ENCODE assay signal across 28 mouse cellular contexts in genomic region chr16:57346258-57346657, GRCm38 (mm10). TPM values are rescaled to one million over a fixed set of nuclear protein-coding genes. Genes with fewer than 3 reads are reported as not detected.
DNase-seq lines count a peak whose midpoint lies in the region; ATAC-seq lines count a peak whose summit lies in the region.
"Had no signal": no experiment of that assay in that cellular context is flagged by ENCODE, and none has a peak within 500 bp of the region (broad histone marks: within the 10 kb centered on the region; RNA-seq: fewer than 3 reads in every experiment).

No protein-coding gene starts in this region.

- H3K4me3 ChIP-seq in forebrain, embryonic 10.5 days = no peak overlapping the region
- H3K4me3 ChIP-seq in forebrain, embryonic 13.5 days = no peak overlapping the region
- H3K4me3 ChIP-seq in hindbrain, embryonic 10.5 days = no peak overlapping the region
- no peak overlapping the region for H3K4me3 ChIP-seq in hindbrain, embryonic 13.5 days
- no peak overlapping the region for H3K4me3 ChIP-seq in kidney, embryonic 16.5 days (ENCODE audit: low read length)
- no peak overlapping the region for H3K4me3 ChIP-seq in limb, embryonic 15.5 days
- H3K4me3 ChIP-seq: embryonic facial prominence, embryonic 13.5 days; embryonic facial prominence, embryonic 15.5 days; erythroblast, embryonic 14.5 days had no signal

- DNase-seq in forebrain, embryonic 10.5 days (ENCODE audit: extremely low spot score, low spot score) = no peak
- no peak for DNase-seq in hindbrain, embryonic 10.5 days (ENCODE audit: low spot score)
- DNase-seq in kidney, postnatal 14 days = no peak
- DNase-seq in spleen, postnatal 14 days (ENCODE audit: low spot score in 2 of 2) = no peak
- DNase-seq: adrenal gland, adult 8-10 months; adrenal gland, postnatal 14 days; adrenal gland, postnatal 36 days; B cell, adult 2 months; cerebellum, adult 11-12 months; cerebellum, adult 2 months; cerebellum, adult 9-10 months; cerebellum, postnatal 10 days; cerebellum, postnatal 25 days had no signal

- no peak for ATAC-seq in forebrain, embryonic 13.5 days
- ATAC-seq in hindbrain, embryonic 13.5 days (ENCODE audit: low FRiP score) = no peak
- ATAC-seq in kidney, embryonic 16.5 days (ENCODE audit: low FRiP score, low TSS enrichment) = peak; percentile 61; the same call in 1 of the 2 replicates
- ATAC-seq in limb, embryonic 15.5 days (ENCODE audit: insufficient number of reproducible peaks, low FRiP score, low TSS enrichment, low read depth) = no peak
- ATAC-seq: activated CD4-positive, CD25-positive, alpha-beta regulatory T cell, adult 4 months; CD4-positive, CD25-positive, alpha-beta regulatory T cell, adult 4 months; forebrain, embryonic 14.5 days; forebrain, embryonic 16.5 days; Patski had no signal

- H3K36me3 ChIP-seq in forebrain, embryonic 10.5 days (replicated peaks) = no peaks in the 10 kb centered on the region
- H3K36me3 ChIP-seq in forebrain, embryonic 13.5 days (ENCODE audit: poor library complexity, severe bottlenecking) = no peaks in the 10 kb centered on the region
- H3K36me3 ChIP-seq in hindbrain, embryonic 10.5 days = no peaks in the 10 kb centered on the region
- no peaks in the 10 kb centered on the region for H3K36me3 ChIP-seq in hindbrain, embryonic 13.5 days
- H3K36me3 ChIP-seq in kidney, embryonic 16.5 days (ENCODE audit: insufficient read depth, low read length) = no peaks in the 10 kb centered on the region
- no peaks in the 10 kb centered on the region for H3K36me3 ChIP-seq in limb, embryonic 15.5 days
- H3K36me3 ChIP-seq: embryonic facial prominence, embryonic 13.5 days; embryonic facial prominence, embryonic 15.5 days; G1E had no signal

- peaks cover 16% of the 10 kb centered on the region for H3K4me1 ChIP-seq in forebrain, embryonic 10.5 days
- no peaks in the 10 kb centered on the region for H3K4me1 ChIP-seq in forebrain, embryonic 13.5 days
- peaks cover 12% of the 10 kb centered on the region for H3K4me1 ChIP-seq in hindbrain, embryonic 10.5 days (replicated peaks)
- H3K4me1 ChIP-seq in hindbrain, embryonic 13.5 days (replicated peaks) = no peaks in the 10 kb centered on the region
- no peaks in the 10 kb centered on the region for H3K4me1 ChIP-seq in kidney, embryonic 16.5 days (ENCODE audit: insufficient read depth, low read length)
- H3K4me1 ChIP-seq in limb, embryonic 15.5 days = peaks cover 5% of the 10 kb centered on the region; the same call in 1 of the 2 replicates
- H3K4me1 ChIP-seq: embryonic facial prominence, embryonic 13.5 days; embryonic facial prominence, embryonic 15.5 days had no signal

- no peaks in the 10 kb centered on the region for H3K9me3 ChIP-seq in forebrain, embryonic 10.5 days
- no peaks in the 10 kb centered on the region; the same call in 1 of the 2 replicates for H3K9me3 ChIP-seq in forebrain, embryonic 13.5 days (replicated peaks)
- H3K9me3 ChIP-seq in hindbrain, embryonic 10.5 days = no peaks in the 10 kb centered on the region
- no peaks in the 10 kb centered on the region for H3K9me3 ChIP-seq in hindbrain, embryonic 13.5 days
- H3K9me3 ChIP-seq in kidney, embryonic 16.5 days (ENCODE audit: low read length) = no peaks in the 10 kb centered on the region
- no peaks in the 10 kb centered on the region for H3K9me3 ChIP-seq in limb, embryonic 15.5 days
- H3K9me3 ChIP-seq: embryonic facial prominence, embryonic 13.5 days; embryonic facial prominence, embryonic 15.5 days; G1E had no signal

- no peaks in the 10 kb centered on the region for H3K27me3 ChIP-seq in forebrain, embryonic 10.5 days (ENCODE audit: poor library complexity, severe bottlenecking)
- H3K27me3 ChIP-seq in forebrain, embryonic 13.5 days = no peaks in the 10 kb centered on the region
- no peaks in the 10 kb centered on the region for H3K27me3 ChIP-seq in hindbrain, embryonic 10.5 days (ENCODE audit: insufficient read depth, poor library complexity, severe bottlenecking)
- H3K27me3 ChIP-seq in hindbrain, embryonic 13.5 days = no peaks in the 10 kb centered on the region
- H3K27me3 ChIP-seq in kidney, embryonic 16.5 days (ENCODE audit: insufficient read depth, low read length) = no peaks in the 10 kb centered on the region
- H3K27me3 ChIP-seq in limb, embryonic 15.5 days = no peaks in the 10 kb centered on the region
- H3K27me3 ChIP-seq: CH12.LX; embryonic facial prominence, embryonic 13.5 days; embryonic facial prominence, embryonic 15.5 days; Patski had no signal

- WGBS in forebrain, embryonic 10.5 days = 81% methylated on average over 3 of the region's 3 CpGs
- 69% methylated on average over 3 of the region's 3 CpGs for WGBS in forebrain, embryonic 13.5 days
- WGBS in hindbrain, embryonic 10.5 days = 66% methylated on average over 3 of the region's 3 CpGs
- WGBS in hindbrain, embryonic 13.5 days = 61% methylated on average over 3 of the region's 3 CpGs
- 68% methylated on average over 3 of the region's 3 CpGs for WGBS in kidney, embryonic 16.5 days
- WGBS in limb, embryonic 15.5 days = 86% methylated on average over 3 of the region's 3 CpGs

- no peak overlapping the region for H3K9ac ChIP-seq in forebrain, embryonic 13.5 days
- H3K9ac ChIP-seq in hindbrain, embryonic 13.5 days = no peak overlapping the region
- H3K9ac ChIP-seq in kidney, embryonic 16.5 days (replicated peaks; ENCODE audit: low read length) = no peak overlapping the region
- H3K9ac ChIP-seq in limb, embryonic 15.5 days = no peak overlapping the region
- H3K9ac ChIP-seq: embryonic facial prominence, embryonic 13.5 days; embryonic facial prominence, embryonic 15.5 days had no signal

- H3K27ac ChIP-seq in forebrain, embryonic 10.5 days = peak overlapping the region; percentile 22; the same call in 1 of the 2 replicates
- H3K27ac ChIP-seq in forebrain, embryonic 13.5 days = no peak overlapping the region
- peak overlapping the region; percentile 13; the same call in 1 of the 2 replicates for H3K27ac ChIP-seq in hindbrain, embryonic 10.5 days
- no peak overlapping the region for H3K27ac ChIP-seq in hindbrain, embryonic 13.5 days
- no peak overlapping the region; the same call in 1 of the 2 replicates for H3K27ac ChIP-seq in kidney, embryonic 16.5 days (ENCODE audit: low read length)
- 0 out of 2 replicates have a peak overlapping the region, but pooled peaks have one; percentile 2 for H3K27ac ChIP-seq in limb, embryonic 15.5 days
- H3K27ac ChIP-seq: embryonic facial prominence, embryonic 13.5 days; embryonic facial prominence, embryonic 15.5 days had no signal

- no peak overlapping the region for H3K4me2 ChIP-seq in forebrain, embryonic 13.5 days
- no peak overlapping the region for H3K4me2 ChIP-seq in hindbrain, embryonic 13.5 days
- no peak overlapping the region for H3K4me2 ChIP-seq in kidney, embryonic 16.5 days (replicated peaks; ENCODE audit: low read depth, low read length)
- H3K4me2 ChIP-seq in limb, embryonic 15.5 days = no peak overlapping the region
- H3K4me2 ChIP-seq: embryonic facial prominence, embryonic 13.5 days; embryonic facial prominence, embryonic 15.5 days had no signal

RNA-seq across cellular contexts. Expression of gene Filip1l, which starts 6.6 kb away (rescaled TPM):
- 6.3 and 6.7 TPM in 2 replicates for polyA plus RNA-seq in forebrain, embryonic 10.5 days (2016; fragmentation: Nextera tagmentation; extraction: Ambion mirVana)
- 1.9 and 2.6 TPM in 2 replicates for polyA plus RNA-seq in forebrain, embryonic 13.5 days (2015; fragmentation: Nextera tagmentation; extraction: Ambion mirVana)
- 5.8 and 8.5 TPM in 2 replicates for polyA plus RNA-seq in hindbrain, embryonic 10.5 days (2016; fragmentation: Nextera tagmentation; extraction: Ambion mirVana)
- 3.3 and 3.6 TPM in 2 replicates for polyA plus RNA-seq in hindbrain, embryonic 13.5 days (2015; fragmentation: Nextera tagmentation; extraction: Ambion mirVana)
- polyA plus RNA-seq in kidney, embryonic 16.5 days (2015; fragmentation: Nextera tagmentation; extraction: Ambion mirVana) = 27.7 and 28.1 TPM in 2 replicates
- 46.3 and 46.8 TPM in 2 replicates for polyA plus RNA-seq in limb, embryonic 15.5 days (2015; fragmentation: Nextera tagmentation; extraction: Ambion mirVana)
- polyA plus RNA-seq: erythroblast, embryonic 14.5 days had no signal

RNA-seq across cellular contexts. Expression of gene Tmem30c, which starts 53.6 kb away (rescaled TPM):
- 0.22 TPM in 1 of 2 replicates, not detected in the other for polyA plus RNA-seq in forebrain, embryonic 10.5 days (2016; fragmentation: Nextera tagmentation; extraction: Ambion mirVana)
- polyA plus RNA-seq in forebrain, embryonic 13.5 days (2015; fragmentation: Nextera tagmentation; extraction: Ambion mirVana) = 0.20 and 0.26 TPM in 2 replicates
- polyA plus RNA-seq in hindbrain, embryonic 10.5 days (2016; fragmentation: Nextera tagmentation; extraction: Ambion mirVana) = 0.05 and 0.21 TPM in 2 replicates
- 0.12 and 0.18 TPM in 2 replicates for polyA plus RNA-seq in hindbrain, embryonic 13.5 days (2015; fragmentation: Nextera tagmentation; extraction: Ambion mirVana)
- 0.13 TPM in 1 of 2 replicates, not detected in the other for polyA plus RNA-seq in kidney, embryonic 16.5 days (2015; fragmentation: Nextera tagmentation; extraction: Ambion mirVana)
- polyA plus RNA-seq in limb, embryonic 15.5 days (2015; fragmentation: Nextera tagmentation; extraction: Ambion mirVana) = not detected in 2 replicates
- polyA plus RNA-seq: activated CD4-positive, CD25-positive, alpha-beta regulatory T cell, adult 4 months; CD4-positive, CD25-positive, alpha-beta regulatory T cell, adult 4 months; embryonic facial prominence, embryonic 11.5 days; erythroblast, embryonic 14.5 days; forebrain, embryonic 14.5 days; G1E; Patski had no signal

Comparison
In these comparisons a context has a peak if more than half of its experiments do, and no peak if none do; other contexts are left out.
1. H3K27ac ChIP-seq: peak in forebrain, embryonic 10.5 days (single experiment), hindbrain, embryonic 10.5 days (single experiment) and limb, embryonic 15.5 days (single experiment); none in forebrain, embryonic 13.5 days (single experiment), hindbrain, embryonic 13.5 days (single experiment) and kidney, embryonic 16.5 days (single experiment).